Mouse (Mus musculus) hindbrain, embryonic 11.5 days (tissue): ENCODE data around the gene Ccdc182. TPM values are rescaled to one million over a fixed set of nuclear protein-coding genes. Genes with fewer than 3 reads are reported as not detected.
A peak's percentile ranks its signal among the peaks of the same experiment; 100 is the strongest.

Experiments used
- ATAC-seq: fragments of 200-750 bp; cut with Nextera tagmentation; 2 replicates; pipeline ENCODE4 v1.8.0; 2017; ENCODE audit warnings: mild to moderate bottlenecking, moderate TSS enrichment, moderate library complexity; ENCODE audit not compliant: low FRiP score
- DNase-seq: peaks from one replicate; pipeline ENCODE4 v3.0.0-alpha.2; 2015; ENCODE audit warnings: low spot score
- H3K27ac ChIP-seq: fragments of 300-500 bp; sonication (generic); 2 replicates; pipeline ENCODE4 v1.5.1; 2014; ENCODE audit warnings: mild to moderate bottlenecking, low read depth, low read length
- H3K27me3 ChIP-seq: fragments of 300-500 bp; sonication (generic); 2 replicates; pipeline ENCODE4 v1.6.1; 2014; ENCODE audit warnings: mild to moderate bottlenecking, low read length, moderate library complexity, mixed read lengths; ENCODE audit not compliant: control insufficient read depth, insufficient read depth
- H3K36me3 ChIP-seq: fragments of 300-500 bp; sonication (generic); 2 replicates; pipeline ENCODE4 v1.6.1; 2014; ENCODE audit warnings: mild to moderate bottlenecking, low read length, moderate library complexity, mixed read lengths; ENCODE audit not compliant: control insufficient read depth, insufficient read depth
- H3K4me1 ChIP-seq: fragments of 300-500 bp; sonication (generic); replicated peaks from 2 replicates; pipeline ENCODE4 v1.6.1; 2014; ENCODE audit warnings: low read length, mixed read lengths; ENCODE audit not compliant: control insufficient read depth, insufficient read depth
- H3K4me2 ChIP-seq: fragments of 300-500 bp; sonication (generic); replicated peaks from 2 replicates; pipeline ENCODE4 v1.6.1; 2014; ENCODE audit warnings: mild to moderate bottlenecking, low read depth, low read length
- H3K4me3 ChIP-seq: fragments of 300-500 bp; sonication (generic); 2 replicates; pipeline ENCODE4 v1.5.1; 2014; ENCODE audit warnings: low read depth, low read length
- H3K9ac ChIP-seq: fragments of 300-500 bp; sonication (generic); 2 replicates; pipeline ENCODE4 v1.6.1; 2014; ENCODE audit warnings: low read depth, low read length
- H3K9me3 ChIP-seq: fragments of 300-500 bp; sonication (generic); 2 replicates; pipeline ENCODE4 v1.6.1; 2016; ENCODE audit warnings: low read length; ENCODE audit not compliant: control insufficient read depth
- WGBS: fragments of 180-500 bp; shearing (Covaris S2); extraction: QIAGEN DNeasy Blood & Tissue Kit; methylation state at CpG from one replicate; pipeline ENCODE4 v1.1.7; 2014; 5-methylcytosine and 5-hydroxymethylcytosine counted together
- polyA plus RNA-seq: library from polyadenylated mRNA; unstranded; fragments of >200 nt; fragmentation: Nextera tagmentation; extraction: Ambion mirVana; gene quantifications from 2 replicates; pipeline ENCODE4 v1.2.1, GENCODE M21; 2014

Gene Ccdc182
- polyA plus RNA-seq, 1 experiment from 2014 or later: 9.8 TPM

- H3K4me1 ChIP-seq: peaks cover 13% of the 10 kb centered on the region
- H3K9me3 ChIP-seq: no peaks in the 10 kb centered on the region
- H3K27me3 ChIP-seq: no peaks in the 10 kb centered on the region; the same call in 1 of the 2 replicates
- ATAC-seq: no peak
- WGBS: 67% methylated on average over 4 of the region's 4 CpGs
- no peaks in the 10 kb centered on the region for H3K36me3 ChIP-seq
- H3K9ac ChIP-seq: no peak overlapping the region
- no peak overlapping the region for H3K4me2 ChIP-seq
- DNase-seq: no peak
- H3K4me3 ChIP-seq: no peak overlapping the region
- no peak overlapping the region for H3K27ac ChIP-seq
Measured at GRCm38 (mm10) chr11:88291245-88291644, 2.6 kb upstream of the Ccdc182 start.

GRCm38 (mm10) chr11:88291688-88292087, 2.2 kb upstream of the Ccdc182 start:
- DNase-seq (peak; percentile 62), ATAC-seq (no peak)
- Histone ChIP-seq H3K4me1 (peaks cover 12% of the 10 kb centered on the region), H3K4me2 (no peak overlapping the region), H3K27me3 (no peaks in the 10 kb centered on the region; the same call in 1 of the 2 replicates), H3K4me3 (no peak overlapping the region), H3K27ac (no peak overlapping the region), H3K36me3 (no peaks in the 10 kb centered on the region), H3K9me3 (no peaks in the 10 kb centered on the region), H3K9ac (no peak overlapping the region)
- 46% methylated on average over 4 of the region's 4 CpGs for WGBS

- Histone ChIP-seq H3K4me2 (peak overlapping the region; percentile 38), H3K27me3 (no peaks in the 10 kb centered on the region; the same call in 1 of the 2 replicates), H3K4me3 (peak overlapping the region; percentile 30), H3K9me3 (no peaks in the 10 kb centered on the region), H3K4me1 (peaks cover 7% of the 10 kb centered on the region), H3K27ac (peak overlapping the region; percentile 80), H3K9ac (peak overlapping the region; percentile 60), H3K36me3 (no peaks in the 10 kb centered on the region)
- ATAC-seq (no peak), DNase-seq (no peak)
- 19% methylated on average over 17 of the region's 17 CpGs for WGBS
Measured at GRCm38 (mm10) chr11:88294394-88294710, 494 bp downstream of the Ccdc182 start.

GRCm38 (mm10) chr11:88295298-88295697, 1.4 kb downstream of the Ccdc182 start:
- Histone ChIP-seq H3K27ac (peak overlapping the region; percentile 80), H3K36me3 (no peaks in the 10 kb centered on the region), H3K9ac (peak overlapping the region; percentile 60; the same call in 1 of the 2 replicates), H3K4me2 (peak overlapping the region; percentile 38; the same call in 1 of the 2 replicates), H3K4me1 (peaks cover 7% of the 10 kb centered on the region), H3K9me3 (no peaks in the 10 kb centered on the region), H3K4me3 (peak overlapping the region; percentile 30; the same call in 1 of the 2 replicates), H3K27me3 (no peaks in the 10 kb centered on the region; the same call in 1 of the 2 replicates)
- ATAC-seq (no peak), DNase-seq (no peak)
- 65% methylated on average over 5 of the region's 5 CpGs for WGBS

- H3K4me2 ChIP-seq: no peak overlapping the region
- no peaks in the 10 kb centered on the region; the same call in 1 of the 2 replicates for H3K27me3 ChIP-seq
- no peaks in the 10 kb centered on the region for H3K9me3 ChIP-seq
- DNase-seq (peak; percentile 68), ATAC-seq (peak; percentile 69)
- H3K4me1 ChIP-seq: peaks cover 7% of the 10 kb centered on the region
- peak overlapping the region; percentile 58; the same call in 1 of the 2 replicates for H3K27ac ChIP-seq
- H3K4me3 ChIP-seq: no peak overlapping the region
- H3K9ac ChIP-seq: no peak overlapping the region
- 45% methylated on average over 4 of the region's 4 CpGs for WGBS
- H3K36me3 ChIP-seq: no peaks in the 10 kb centered on the region
Measured at GRCm38 (mm10) chr11:88297526-88297925, 3.7 kb downstream of the Ccdc182 start.

- H3K4me3 ChIP-seq: no peak overlapping the region
- 54% methylated on average over 4 of the region's 4 CpGs for WGBS
- no peak overlapping the region for H3K9ac ChIP-seq
- H3K36me3 ChIP-seq: no peaks in the 10 kb centered on the region
- H3K4me2 ChIP-seq: no peak overlapping the region
- H3K4me1 ChIP-seq: peaks cover 6% of the 10 kb centered on the region
- no peak for DNase-seq
- H3K9me3 ChIP-seq: no peaks in the 10 kb centered on the region
- H3K27ac ChIP-seq: no peak overlapping the region
- H3K27me3 ChIP-seq: no peaks in the 10 kb centered on the region
- no peak for ATAC-seq
Measured at GRCm38 (mm10) chr11:88299345-88299744, 5.5 kb downstream of the Ccdc182 start.

GRCm38 (mm10) chr11:88301619-88302018, 7.8 kb downstream of the Ccdc182 start:
- no peak overlapping the region for H3K4me3 ChIP-seq
- H3K4me2 ChIP-seq: no peak overlapping the region
- no peaks in the 10 kb centered on the region for H3K27me3 ChIP-seq
- no peaks in the 10 kb centered on the region for H3K9me3 ChIP-seq
- peaks cover 3% of the 10 kb centered on the region for H3K4me1 ChIP-seq
- H3K36me3 ChIP-seq: no peaks in the 10 kb centered on the region
- no peak overlapping the region for H3K9ac ChIP-seq
- no peak overlapping the region for H3K27ac ChIP-seq
- no peak; the same call in 1 of the 2 replicates for ATAC-seq
- 39% methylated on average over 6 of the region's 6 CpGs for WGBS
- DNase-seq: peak; percentile 76

- H3K4me3 ChIP-seq: no peak overlapping the region
- H3K9me3 ChIP-seq: no peaks in the 10 kb centered on the region
- peaks cover 23% of the 10 kb centered on the region for H3K4me1 ChIP-seq
- no peak for DNase-seq
- no peak overlapping the region for H3K9ac ChIP-seq
- H3K4me2 ChIP-seq: no peak overlapping the region
- no peaks in the 10 kb centered on the region for H3K36me3 ChIP-seq
- WGBS: 92% methylated on average over 6 of the region's 6 CpGs
- ATAC-seq: no peak
- H3K27me3 ChIP-seq: no peaks in the 10 kb centered on the region
- no peak overlapping the region for H3K27ac ChIP-seq
Measured at GRCm38 (mm10) chr11:88305759-88306158, 11.9 kb downstream of the Ccdc182 start.

GRCm38 (mm10) chr11:88307616-88308543, 14.0 kb downstream of the Ccdc182 start:
- WGBS: 78% methylated on average over 14 of the region's 14 CpGs
- Histone ChIP-seq H3K27me3 (no peaks in the 10 kb centered on the region), H3K9ac (no peak overlapping the region), H3K9me3 (no peaks in the 10 kb centered on the region), H3K27ac (peak overlapping the region; percentile 87), H3K4me2 (no peak overlapping the region), H3K36me3 (no peaks in the 10 kb centered on the region), H3K4me3 (no peak overlapping the region), H3K4me1 (peaks cover 33% of the 10 kb centered on the region)
- DNase-seq (no peak), ATAC-seq (no peak)
